Mouse (Mus musculus) T-helper 17 cell (primary cell): ENCODE data around the gene Fosb.

Experiments
- in situ Hi-C, 2 experiments: fragments of 300-600 bp; cut with MboI, MseI; formaldehyde crosslinking; loops; 1 replicate in 1 of 2; 2 replicates in 1 of 2; pipeline ENCODE4 v1.15.1; 2025; ENCODE audit warnings: high pct_unique_total_duplicates in 2 of 2

Fosb gene

DNA sequence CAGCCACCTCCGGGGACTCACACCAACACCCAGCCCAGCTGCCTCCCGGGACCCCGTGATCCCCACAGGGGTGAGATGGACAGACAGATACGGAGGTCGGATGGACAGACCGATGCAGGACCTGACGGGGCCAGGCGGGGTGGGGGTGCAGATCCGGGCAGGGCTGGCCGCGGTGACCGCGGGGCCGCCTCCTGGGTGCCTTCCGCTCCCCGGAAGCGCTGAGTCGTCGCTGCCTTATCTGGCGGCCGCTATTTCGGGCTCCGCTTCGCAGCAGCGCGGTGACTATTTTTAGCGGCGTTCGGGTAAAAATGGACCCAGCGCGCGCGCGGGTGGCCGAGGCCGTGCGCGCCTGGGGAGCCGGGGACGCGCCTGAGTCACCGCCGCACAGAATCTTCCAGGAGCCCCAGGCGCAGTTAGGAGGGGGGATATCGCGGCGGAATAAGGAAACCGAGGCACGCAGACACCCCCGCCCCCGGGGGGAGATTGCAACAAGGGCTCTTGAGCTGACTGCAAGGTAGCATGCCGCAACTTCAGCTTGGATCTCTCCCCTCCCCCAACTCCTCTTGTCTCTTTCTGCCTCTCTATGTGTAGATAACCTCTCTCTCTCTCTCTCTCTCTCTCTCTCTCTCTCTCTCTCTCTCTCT, 23.0 kb upstream of the Fosb start:
- in situ Hi-C loops: no loop called here

DNA sequence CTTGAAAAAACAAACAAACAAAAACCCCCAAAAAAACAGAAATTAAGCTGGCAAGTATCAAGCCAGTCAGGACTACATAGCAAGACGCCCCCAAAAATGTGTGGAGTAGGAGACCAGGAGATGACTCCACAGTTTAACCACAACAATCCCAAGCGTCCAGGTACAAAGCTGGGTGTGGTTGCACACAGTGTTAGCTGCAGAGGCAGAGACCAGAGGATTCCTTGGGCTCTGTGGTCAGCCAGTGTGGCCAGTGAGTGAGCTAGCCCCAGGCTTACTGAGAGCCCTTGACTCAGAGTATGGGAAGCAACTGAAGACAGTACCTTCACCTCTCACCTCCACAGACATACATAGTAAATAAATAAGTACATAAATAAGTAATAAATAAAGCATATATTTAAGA, 22.1 kb upstream of the Fosb start:
- in situ Hi-C loops: no loop called here

DNA sequence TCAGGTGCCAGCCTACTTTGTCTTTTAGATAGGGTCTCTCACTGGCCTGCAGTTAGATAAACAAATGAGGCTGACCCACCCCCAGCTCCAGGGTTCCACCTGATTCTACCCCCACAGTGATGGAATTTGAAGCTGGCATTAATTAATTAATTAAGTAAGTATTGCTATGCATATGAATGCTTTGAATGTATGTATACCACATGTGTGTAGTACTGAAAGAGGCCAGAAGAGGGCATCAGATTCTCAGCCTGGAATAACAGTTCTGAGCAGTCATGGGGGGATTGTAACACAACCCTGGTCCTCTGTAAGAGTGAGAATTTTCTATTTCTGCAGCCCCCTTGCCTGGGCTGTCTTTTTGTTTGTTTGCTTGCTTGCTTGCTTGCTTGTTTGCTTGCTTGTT, 18.6 kb upstream of the Fosb start:
- in situ Hi-C loops: loop anchor here in 1 of 2 experiments (10.0 kb wide), 1 partner anchor 596 kb away; the partner anchor contains the start of gene Pvr

DNA sequence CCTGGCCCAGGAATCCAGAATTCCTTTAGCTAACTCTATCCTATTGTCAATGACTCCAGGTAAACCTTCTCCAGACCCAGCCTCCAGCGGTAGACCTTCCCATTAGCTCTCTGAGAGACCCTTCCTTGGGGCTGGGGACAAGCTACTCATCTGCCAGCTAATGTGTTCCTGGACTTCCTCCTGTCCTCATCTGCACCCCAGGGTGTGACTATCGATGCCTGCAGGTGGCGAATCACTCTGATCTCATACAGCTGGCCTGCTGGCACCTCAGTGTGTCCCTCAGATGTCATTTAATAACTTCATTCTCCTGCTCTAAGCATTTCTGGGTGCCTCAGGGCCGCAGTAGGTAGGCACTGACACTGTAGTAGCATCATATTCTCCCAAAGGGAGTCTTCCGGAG, 17.9 kb upstream of the Fosb start:
- in situ Hi-C loops: loop anchor here in 1 of 2 experiments (10.0 kb wide), 1 partner anchor 597 kb away; the partner anchor contains the start of gene Pvr

- in situ Hi-C loops: loop anchor here in 1 of 2 experiments (10.0 kb wide), 1 partner anchor 598 kb away; the partner anchor contains the start of gene Pvr
Measured at GRCm38 (mm10) chr7:19327128-19327527, 17.3 kb upstream of the Fosb start.

- in situ Hi-C loops: loop anchor here in 1 of 2 experiments (10.0 kb wide), 1 partner anchor 598 kb away; the partner anchor contains the start of gene Pvr
Measured at GRCm38 (mm10) chr7:19326359-19326758, 16.5 kb upstream of the Fosb start.

DNA sequence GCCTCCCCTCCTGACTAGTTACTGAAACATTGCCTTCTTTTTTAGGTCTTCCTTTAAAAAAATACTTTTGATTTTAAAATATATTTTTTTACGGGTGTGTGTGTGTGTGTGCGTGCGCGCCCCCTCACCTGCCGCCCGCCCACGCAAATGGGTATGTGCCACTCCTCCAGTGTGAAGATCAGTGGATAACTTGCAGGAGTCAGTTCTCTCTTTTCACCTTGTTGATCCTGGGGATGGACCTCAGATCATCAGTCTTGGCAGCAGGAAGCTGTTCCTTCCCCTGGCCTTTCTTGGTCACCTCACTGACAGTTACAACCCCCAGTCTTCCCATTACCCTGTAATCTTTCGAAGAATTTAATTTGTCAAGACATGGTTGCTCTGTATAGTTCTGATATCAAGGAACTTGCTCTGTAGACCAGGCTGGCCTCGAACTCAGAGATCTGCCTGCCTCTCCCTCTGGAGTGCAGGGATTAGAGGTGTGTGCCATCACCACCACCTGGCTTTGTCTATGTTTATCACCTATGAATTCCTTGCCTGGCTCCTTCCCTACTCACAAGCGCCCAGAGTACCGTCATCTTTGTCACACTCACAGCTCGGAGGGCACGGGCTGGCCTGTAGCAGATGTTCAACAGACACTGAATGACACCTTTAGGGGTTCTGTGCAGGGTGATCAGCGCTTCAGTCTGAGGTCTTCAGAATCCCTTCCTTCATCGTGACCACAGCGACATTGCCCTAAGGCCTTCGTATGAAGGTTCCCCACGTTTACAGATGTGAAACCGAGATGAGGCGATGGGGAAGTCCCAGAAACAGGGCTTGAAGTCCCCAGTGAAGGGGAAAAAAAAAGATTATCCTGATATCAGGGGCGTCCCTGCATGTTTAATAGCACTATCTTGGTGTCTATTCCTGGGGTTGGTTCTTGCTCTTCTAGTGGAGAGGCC, 15.7 kb upstream of the Fosb start:
- in situ Hi-C loops: loop anchor here in 1 of 2 experiments (10.0 kb wide), 1 partner anchor 599 kb away; the partner anchor contains the start of gene Pvr

- in situ Hi-C loops: loop anchor here in 1 of 2 experiments (10.0 kb wide), 1 partner anchor 601 kb away; the partner anchor contains the start of gene Pvr
Measured at GRCm38 (mm10) chr7:19324221-19324620, 14.4 kb upstream of the Fosb start.

- in situ Hi-C loops: loop anchor here in 1 of 2 experiments (10.0 kb wide), 1 partner anchor 602 kb away; the partner anchor contains the start of gene Pvr
Measured at GRCm38 (mm10) chr7:19322489-19322888, 12.6 kb upstream of the Fosb start.

- in situ Hi-C loops: loop anchor here in 1 of 2 experiments (10.0 kb wide), 1 partner anchor 603 kb away; the partner anchor contains the start of gene Pvr
Measured at GRCm38 (mm10) chr7:19321464-19321863, 11.6 kb upstream of the Fosb start.

- in situ Hi-C loops: loop anchor here in 1 of 2 experiments (10.0 kb wide), 1 partner anchor 604 kb away; the partner anchor contains the start of gene Pvr
Measured at GRCm38 (mm10) chr7:19320637-19321036, 10.8 kb upstream of the Fosb start.

- in situ Hi-C loops: loop anchor here in 1 of 2 experiments (10.0 kb wide), 1 partner anchor 605 kb away; the partner anchor contains the start of gene Pvr
Measured at GRCm38 (mm10) chr7:19319906-19320305, 10.1 kb upstream of the Fosb start.

- in situ Hi-C loops: no loop called here
Measured at GRCm38 (mm10) chr7:19319458-19319857, 9.6 kb upstream of the Fosb start.

GRCm38 (mm10) chr7:19318676-19319075, 8.8 kb upstream of the Fosb start:
- in situ Hi-C loops: no loop called here

DNA sequence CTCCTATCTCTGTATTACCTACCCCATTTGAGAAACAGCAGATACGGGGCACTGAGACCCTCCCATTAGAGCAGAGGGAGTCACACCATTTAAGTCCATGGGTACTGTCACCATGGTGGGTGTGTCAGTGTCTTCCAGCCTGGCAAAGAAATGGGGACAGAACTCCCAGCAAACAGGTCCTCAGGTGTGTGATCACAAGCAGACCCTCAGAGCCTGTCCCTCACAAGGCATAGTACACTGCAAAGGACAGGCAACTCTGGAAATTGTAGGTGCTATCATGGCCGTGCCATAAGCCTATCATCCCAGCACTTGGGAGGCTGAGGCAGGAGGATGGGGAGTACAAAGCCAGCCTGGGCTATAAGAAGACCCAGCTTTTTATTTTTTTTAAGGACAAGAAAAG, 8.3 kb upstream of the Fosb start:
- in situ Hi-C loops: no loop called here

DNA sequence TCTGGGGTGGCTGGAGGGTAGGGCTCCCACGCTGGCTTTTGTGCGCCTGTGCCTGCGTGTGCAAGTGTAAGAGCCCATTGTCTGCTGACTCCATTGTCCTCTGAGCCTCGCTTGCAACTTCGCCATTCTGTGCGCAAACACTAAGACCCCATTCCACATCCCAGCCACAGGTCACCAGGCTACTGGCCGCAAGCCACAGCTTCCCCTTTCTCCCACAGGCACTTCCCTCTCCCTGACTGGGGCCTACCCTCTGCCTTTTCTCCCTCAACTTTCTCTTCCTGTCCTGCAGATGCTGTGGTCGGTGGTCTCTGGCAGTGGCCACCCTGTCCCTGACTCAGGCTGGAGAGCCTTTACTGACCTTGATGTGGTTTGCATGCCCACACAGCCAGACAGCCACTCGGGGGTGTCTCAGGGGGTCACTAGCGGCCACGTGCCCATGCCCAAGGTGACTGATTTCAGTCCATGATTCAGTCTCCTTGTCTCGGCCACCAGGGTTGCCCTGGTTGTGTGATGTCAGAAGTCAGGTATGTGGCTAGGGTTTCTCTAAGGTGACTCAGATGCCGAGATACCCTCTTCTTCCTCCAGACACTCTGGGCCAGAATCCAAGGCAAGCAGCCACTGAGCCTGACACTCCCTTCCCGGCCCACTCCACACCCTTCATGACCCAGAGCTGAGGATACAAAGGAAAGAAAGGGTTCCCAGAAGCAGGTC, 6.8 kb upstream of the Fosb start:
- in situ Hi-C loops: no loop called here

- in situ Hi-C loops: no loop called here
Measured at GRCm38 (mm10) chr7:19314033-19314432, 4.2 kb upstream of the Fosb start.

- in situ Hi-C loops: no loop called here
Measured at GRCm38 (mm10) chr7:19311991-19312390, 2.1 kb upstream of the Fosb start.

GRCm38 (mm10) chr7:19309278-19309883, 470 bp downstream of the Fosb start:
- in situ Hi-C loops: loop anchor here (5.0 to 10.0 kb wide), 2 partner anchors 33 to 55 kb away; partner anchors contain the start of gene Ercc1 (in 2 of the 2)
